Mouse (Mus musculus) G1E (cell line): ENCODE data around the gene Slc25a21.

Experiments used
- CTCF ChIP-seq: IDR thresholded peaks from 2 replicates; pipeline ENCODE4 v1.5.1; 2012; ENCODE audit warnings: low read depth, low read length, inconsistent platforms, mixed read lengths
- TAL1 ChIP-seq: conservative IDR thresholded peaks from 2 replicates; pipeline ENCODE4 v1.6.1; 2012; ENCODE audit warnings: low read depth, low read length, inconsistent platforms, mixed read lengths

GRCm38 (mm10) chr12:56669451-56670122 lies 527.7 kb downstream of the Slc25a21 start:
- TF ChIP-seq CTCF: no peak
- no peak for TF ChIP-seq TAL1
